Mouse (Mus musculus): ENCODE measurements around the gene Prn. TPM values are rescaled to one million over a fixed set of nuclear protein-coding genes. Genes with fewer than 3 reads are reported as not detected.

The Prn gene
- polyA plus RNA-seq, 1 experiment, result not detected

DNA sequence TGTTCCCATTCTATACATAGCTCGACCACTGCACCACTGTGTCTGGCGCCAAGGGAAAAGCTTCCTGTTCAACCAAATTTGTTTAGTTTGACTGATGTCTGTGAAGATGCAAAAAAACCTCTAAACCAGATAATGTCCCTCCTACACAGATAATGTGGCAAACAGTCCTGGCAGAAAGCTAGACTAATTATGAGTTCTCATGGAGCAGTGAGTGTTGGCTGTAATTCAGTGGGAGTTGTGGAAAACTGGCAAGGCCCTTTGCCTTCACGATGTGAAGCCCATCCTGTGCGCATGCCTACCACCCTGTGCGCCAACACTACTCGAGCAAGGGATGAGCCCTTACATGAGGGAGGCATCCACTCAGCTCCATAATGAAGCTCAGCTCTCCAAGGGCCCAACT, 36.0 kb downstream of the Prn start:
- Histone ChIP-seq H3K4me3 (replicated peaks; ENCODE audit: control insufficient read depth, low read depth, low read length) (no peak overlapping the region), H3K4me1 (ENCODE audit: control insufficient read depth, insufficient read depth, low read length) (no peaks in the 10 kb centered on the region), H3K27ac (ENCODE audit: control insufficient read depth, insufficient read depth, low read depth, low read length, poor library complexity) (no peak overlapping the region)
- TF ChIP-seq POLR2A (IDR thresholded peaks at IDR 0.05; ENCODE audit: borderline replicate concordance, control insufficient read depth, low read depth, low read length) (no peak), CTCF (IDR thresholded peaks at IDR 0.05; ENCODE audit: control insufficient read depth, insufficient read depth, low read length) (no peak)
- WGBS, result 69% methylated on average over 6 of the region's 6 CpGs

- no peak overlapping the region for H3K4me3 ChIP-seq (replicated peaks; ENCODE audit: control insufficient read depth, low read depth, low read length)
- H3K4me1 ChIP-seq (ENCODE audit: control insufficient read depth, insufficient read depth, low read length), result no peaks in the 10 kb centered on the region
- WGBS, result 85% methylated on average over 16 of the region's 16 CpGs
- TF ChIP-seq POLR2A (IDR thresholded peaks at IDR 0.05; ENCODE audit: borderline replicate concordance, control insufficient read depth, low read depth, low read length) (no peak), CTCF (IDR thresholded peaks at IDR 0.05; ENCODE audit: control insufficient read depth, insufficient read depth, low read length) (no peak)
- H3K27ac ChIP-seq (ENCODE audit: control insufficient read depth, insufficient read depth, low read depth, low read length, poor library complexity), result no peak overlapping the region
Measured at GRCm38 (mm10) chr2:131946351-131946750, 36.6 kb downstream of the Prn start.

DNA sequence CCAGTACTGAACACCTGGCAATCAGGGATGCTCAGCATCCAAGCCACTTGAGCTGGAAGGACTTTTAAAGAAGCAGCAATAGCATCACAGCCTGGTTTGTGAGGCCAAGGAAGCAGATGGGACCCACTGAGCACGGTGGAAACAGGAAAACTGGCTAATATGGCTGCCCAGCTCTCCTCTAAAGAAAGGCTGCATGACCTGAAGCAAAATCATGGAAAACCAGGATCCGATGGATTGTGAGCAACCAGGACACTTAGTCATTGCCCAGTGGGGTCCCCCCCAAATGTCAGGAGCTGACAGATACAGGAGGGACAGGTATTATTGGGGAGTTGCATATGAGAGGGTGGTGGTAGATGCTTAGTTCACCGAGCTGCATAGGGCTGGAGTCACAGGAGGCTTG, 38.4 kb downstream of the Prn start:
- TF ChIP-seq CTCF (IDR thresholded peaks at IDR 0.05; ENCODE audit: control insufficient read depth, insufficient read depth, low read length) (no peak), POLR2A (IDR thresholded peaks at IDR 0.05; ENCODE audit: borderline replicate concordance, control insufficient read depth, low read depth, low read length) (no peak)
- no peak overlapping the region for H3K27ac ChIP-seq (ENCODE audit: control insufficient read depth, insufficient read depth, low read depth, low read length, poor library complexity)
- 71% methylated on average over 3 of the region's 3 CpGs for WGBS
- H3K4me3 ChIP-seq (replicated peaks; ENCODE audit: control insufficient read depth, low read depth, low read length), result no peak overlapping the region
- no peaks in the 10 kb centered on the region for H3K4me1 ChIP-seq (ENCODE audit: control insufficient read depth, insufficient read depth, low read length)

GRCm38 (mm10) chr2:131948916-131949639, 39.3 kb downstream of the Prn start:
- Histone ChIP-seq H3K4me1 (ENCODE audit: control insufficient read depth, insufficient read depth, low read length) (no peaks in the 10 kb centered on the region), H3K27ac (ENCODE audit: control insufficient read depth, insufficient read depth, low read depth, low read length, poor library complexity) (no peak overlapping the region), H3K4me3 (replicated peaks; ENCODE audit: control insufficient read depth, low read depth, low read length) (no peak overlapping the region)
- TF ChIP-seq POLR2A (IDR thresholded peaks at IDR 0.05; ENCODE audit: borderline replicate concordance, control insufficient read depth, low read depth, low read length) (no peak), CTCF (IDR thresholded peaks at IDR 0.05; ENCODE audit: control insufficient read depth, insufficient read depth, low read length) (no peak)
- WGBS, result 76% methylated on average over 11 of the region's 11 CpGs

GRCm38 (mm10) chr2:131949767-131950597, 40.2 kb downstream of the Prn start:
- H3K4me1 ChIP-seq (ENCODE audit: control insufficient read depth, insufficient read depth, low read length), result no peaks in the 10 kb centered on the region; the same call in 1 of the 2 replicates
- H3K4me3 ChIP-seq (replicated peaks; ENCODE audit: control insufficient read depth, low read depth, low read length), result no peak overlapping the region
- WGBS, result 36% methylated on average over 9 of the region's 9 CpGs
- TF ChIP-seq CTCF (IDR thresholded peaks at IDR 0.05; ENCODE audit: control insufficient read depth, insufficient read depth, low read length), result no peak
- TF ChIP-seq POLR2A (IDR thresholded peaks at IDR 0.05; ENCODE audit: borderline replicate concordance, control insufficient read depth, low read depth, low read length), result no peak
- no peak overlapping the region for H3K27ac ChIP-seq (ENCODE audit: control insufficient read depth, insufficient read depth, low read depth, low read length, poor library complexity)

DNA sequence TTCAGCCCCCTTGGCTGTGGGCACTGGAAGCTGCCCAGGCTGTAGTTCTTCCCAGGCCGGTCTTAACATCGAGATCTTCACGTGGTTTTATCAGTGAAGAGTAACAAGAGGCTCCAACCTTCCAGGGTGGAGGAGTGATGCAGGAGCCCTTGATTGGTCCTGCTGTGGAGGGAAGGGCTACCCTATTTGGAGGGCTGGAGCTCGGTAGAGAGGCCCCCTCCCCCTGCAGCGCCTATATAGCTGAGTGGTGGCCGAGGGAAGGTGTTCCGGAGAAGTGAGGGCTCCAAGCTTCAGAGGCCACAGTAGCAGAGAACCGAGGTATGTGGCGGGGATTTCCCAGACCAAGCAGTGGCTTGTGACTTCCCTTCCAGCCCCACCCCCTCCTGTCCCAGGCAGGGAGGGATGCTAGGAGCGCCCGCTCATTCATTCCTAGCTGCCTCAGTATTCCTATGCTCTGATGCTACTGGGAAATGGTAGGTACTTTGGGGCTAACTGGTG, 40.9 kb downstream of the Prn start, which contains the start of gene Prnd:
Gene Prnd, plus strand, starts transcription at position 264 of the 498 bp plus-strand sequence.
- no peaks in the 10 kb centered on the region; the same call in 1 of the 2 replicates for H3K4me1 ChIP-seq (ENCODE audit: control insufficient read depth, insufficient read depth, low read length)
- H3K4me3 ChIP-seq (replicated peaks; ENCODE audit: control insufficient read depth, low read depth, low read length), result no peak within 1 kb of the TSS
- WGBS, result 2% methylated on average over 11 of the region's 11 CpGs
- H3K27ac ChIP-seq (ENCODE audit: control insufficient read depth, insufficient read depth, low read depth, low read length, poor library complexity), result no peak within 1 kb of the TSS
- TF ChIP-seq CTCF (IDR thresholded peaks at IDR 0.05; ENCODE audit: control insufficient read depth, insufficient read depth, low read length) (no peak), POLR2A (IDR thresholded peaks at IDR 0.05; ENCODE audit: borderline replicate concordance, control insufficient read depth, low read depth, low read length) (no peak)

DNA sequence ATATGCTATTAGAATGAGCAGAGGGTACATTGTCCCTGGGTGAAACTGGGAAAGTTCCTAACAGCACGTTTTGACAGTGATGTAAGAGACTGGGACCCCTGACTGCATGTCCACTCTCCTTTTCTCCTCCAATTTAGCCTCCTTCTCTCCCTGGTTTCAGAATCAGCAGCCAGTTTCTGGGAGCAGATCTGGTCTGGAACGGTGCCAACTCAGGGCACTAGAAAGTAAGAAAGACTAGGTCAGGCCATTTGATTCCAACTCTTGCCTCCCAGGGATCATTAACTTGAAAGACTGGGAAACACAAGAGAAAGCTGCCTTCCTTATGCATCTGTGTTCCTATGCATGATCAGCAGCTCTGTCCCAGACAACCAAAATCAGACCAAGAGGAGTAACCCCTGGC, 42.7 kb downstream of the Prn start:
- TF ChIP-seq POLR2A (IDR thresholded peaks at IDR 0.05; ENCODE audit: borderline replicate concordance, control insufficient read depth, low read depth, low read length), result no peak
- TF ChIP-seq CTCF (IDR thresholded peaks at IDR 0.05; ENCODE audit: control insufficient read depth, insufficient read depth, low read length), result no peak
- no peak overlapping the region for H3K27ac ChIP-seq (ENCODE audit: control insufficient read depth, insufficient read depth, low read depth, low read length, poor library complexity)
- H3K4me1 ChIP-seq (ENCODE audit: control insufficient read depth, insufficient read depth, low read length), result no peaks in the 10 kb centered on the region; the same call in 1 of the 2 replicates
- WGBS, result 52% methylated on average over 2 of the region's 2 CpGs
- no peak overlapping the region for H3K4me3 ChIP-seq (replicated peaks; ENCODE audit: control insufficient read depth, low read depth, low read length)

- H3K4me1 ChIP-seq (ENCODE audit: control insufficient read depth, insufficient read depth, low read length), result no peaks in the 10 kb centered on the region; the same call in 1 of the 2 replicates
- no peak overlapping the region for H3K4me3 ChIP-seq (replicated peaks; ENCODE audit: control insufficient read depth, low read depth, low read length)
- TF ChIP-seq POLR2A (IDR thresholded peaks at IDR 0.05; ENCODE audit: borderline replicate concordance, control insufficient read depth, low read depth, low read length), result no peak
- TF ChIP-seq CTCF (IDR thresholded peaks at IDR 0.05; ENCODE audit: control insufficient read depth, insufficient read depth, low read length), result no peak
- 30% methylated on average over 29 of the region's 29 CpGs for WGBS
- H3K27ac ChIP-seq (ENCODE audit: control insufficient read depth, insufficient read depth, low read depth, low read length, poor library complexity), result no peak overlapping the region; the same call in 1 of the 2 replicates
Measured at GRCm38 (mm10) chr2:131952961-131953538, 43.3 kb downstream of the Prn start.
